Mouse (Mus musculus) frontal cortex, adult 2 months (tissue): ENCODE results near the gene Ccdc182. TPM values are rescaled to one million over a fixed set of nuclear protein-coding genes. Genes with fewer than 3 reads are reported as not detected.

Experiments used
- DNase-seq, 2 experiments: peaks; one replicate each; pipeline ENCODE4 v3.0.0; 2022; ENCODE audit warnings: low spot score in 1 of 2; ENCODE audit errors: extremely low spot score in 1 of 2
- polyA plus RNA-seq: library from polyadenylated mRNA; depleted of rRNA; stranded (reverse); fragments of >200 nt; gene quantifications from 2 replicates; pipeline ENCODE4 v1.2.3, GENCODE M21; 2012; rRNA removed

Gene Ccdc182
- not detected in 2 replicates for polyA plus RNA-seq

DNA sequence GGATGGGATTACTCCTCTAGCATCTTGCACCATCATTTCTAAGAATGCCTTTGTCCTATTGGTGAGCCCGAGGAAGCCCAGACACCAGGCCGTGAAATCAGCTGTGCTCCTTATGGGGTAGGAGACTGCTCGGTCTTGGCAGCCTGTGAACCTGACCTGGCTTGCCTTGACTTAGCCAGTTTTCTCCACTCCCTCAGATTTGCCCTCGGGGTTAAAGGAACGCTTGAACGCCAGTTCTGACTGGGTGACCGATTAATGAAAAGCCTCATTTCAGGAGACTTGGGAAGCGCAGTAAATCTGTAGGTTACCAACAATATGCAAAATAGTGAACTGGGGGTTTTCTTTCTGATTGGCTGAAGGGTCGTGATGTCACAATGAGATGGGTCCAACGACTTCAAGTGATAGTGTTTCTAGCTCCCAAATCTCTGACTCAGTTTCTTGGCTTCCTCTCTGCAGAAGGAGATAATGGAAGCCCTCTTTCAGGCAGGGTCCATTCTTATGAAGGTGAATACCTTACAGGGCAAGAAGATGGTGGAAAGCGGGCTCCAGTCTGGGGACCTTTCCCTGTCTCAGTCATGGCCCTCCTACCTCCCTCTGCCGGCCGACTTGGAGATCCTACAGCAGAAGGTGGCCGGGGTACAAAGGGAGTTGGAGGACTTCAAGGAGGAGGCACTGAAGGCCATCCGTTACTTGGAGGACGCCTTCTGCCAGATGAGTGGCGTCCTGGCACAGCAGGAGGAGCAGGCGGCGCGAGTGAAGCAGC lies at the start of gene Ccdc182:
TSS of gene Ccdc182 (plus strand) at position 428 of the 763 bp plus-strand sequence.
- no peak for DNase-seq

DNA sequence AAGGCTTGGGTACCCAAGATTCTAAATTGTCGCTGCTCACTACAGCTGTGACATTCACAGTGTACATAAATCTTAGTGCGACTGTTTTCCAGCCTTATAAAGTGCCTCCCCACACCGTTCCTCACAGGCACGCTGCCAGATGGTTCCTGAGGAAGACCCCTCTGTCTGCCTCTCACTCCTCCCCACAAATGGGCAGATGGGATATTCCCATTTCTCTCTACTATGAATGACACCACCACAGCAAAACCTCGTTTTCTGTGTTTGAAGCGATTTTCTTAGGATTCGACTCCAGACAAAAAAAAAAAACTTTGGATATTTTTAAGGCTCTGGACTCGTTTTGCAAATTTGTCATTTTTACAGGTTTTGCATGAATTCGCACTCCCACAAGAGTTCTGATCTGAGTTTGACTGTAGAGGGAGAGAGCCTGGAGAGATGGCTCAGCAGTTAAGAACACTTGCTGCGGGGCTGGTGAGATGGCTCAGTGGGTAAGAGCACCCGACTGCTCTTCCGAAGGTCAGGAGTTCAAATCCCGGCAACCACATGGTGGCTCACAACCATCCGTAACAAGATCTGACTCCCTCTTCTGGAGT lies 48.2 kb upstream of the Ccdc182 start:
- DNase-seq, result peak; percentile 41 to 70

DNA sequence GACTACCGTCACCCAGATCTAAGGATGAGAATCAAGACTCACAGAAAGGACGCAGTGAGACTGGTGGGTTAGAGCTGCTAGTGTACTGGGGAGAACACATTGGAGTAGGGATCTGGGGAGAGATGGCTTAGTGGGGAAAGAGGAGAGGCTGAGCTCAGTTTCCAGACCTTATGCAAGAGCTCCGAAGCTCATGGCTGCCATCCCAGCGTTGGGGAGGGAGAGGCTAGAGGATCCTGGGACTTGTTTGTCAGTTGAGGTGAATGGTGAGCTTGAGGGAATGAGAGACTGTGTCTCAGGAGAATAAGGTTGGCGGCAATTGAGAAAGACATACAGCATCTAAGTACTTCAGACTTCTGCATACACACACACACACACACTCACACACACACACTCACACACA lies 45.2 kb upstream of the Ccdc182 start:
- no peak for DNase-seq

DNA sequence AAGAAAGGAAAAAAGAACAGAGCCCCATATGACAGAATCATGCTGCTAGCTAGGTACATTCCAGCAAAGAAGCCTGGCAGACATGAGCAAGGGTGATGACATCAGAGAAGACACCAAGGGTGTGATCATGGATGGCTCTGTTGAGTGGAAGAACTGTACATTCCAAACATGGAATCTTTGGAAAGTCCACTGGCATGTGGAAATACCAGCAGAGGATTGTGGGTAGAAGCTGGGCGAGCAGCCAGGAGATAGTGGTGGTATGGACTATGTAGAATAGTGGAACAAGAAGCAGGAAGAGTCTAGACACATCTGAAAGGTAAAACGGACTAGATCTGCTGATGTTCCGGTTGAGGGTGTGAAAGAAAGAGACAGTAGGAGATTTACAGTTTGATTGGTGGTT lies 43.3 kb upstream of the Ccdc182 start:
- no peak for DNase-seq

DNA sequence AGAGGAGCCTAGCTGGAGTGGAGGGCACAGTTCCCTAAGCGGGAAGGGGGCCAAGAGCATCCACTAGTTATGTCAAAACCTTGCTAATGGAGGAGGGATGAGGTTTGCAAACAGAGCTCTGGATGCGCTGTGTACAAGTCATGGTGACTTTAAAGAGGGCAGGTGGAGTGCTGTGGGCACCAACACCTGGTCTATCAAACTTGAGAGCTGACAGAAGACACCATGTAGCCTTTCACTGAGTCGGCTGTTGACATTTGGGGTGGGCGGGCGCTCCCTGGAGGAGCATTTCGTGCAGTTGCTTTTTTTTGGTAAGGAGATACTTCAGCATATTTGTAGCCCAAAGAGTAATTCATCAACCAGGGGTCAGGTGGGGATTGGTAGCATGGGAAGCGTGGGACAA lies 42.6 kb upstream of the Ccdc182 start:
- no peak for DNase-seq

DNA sequence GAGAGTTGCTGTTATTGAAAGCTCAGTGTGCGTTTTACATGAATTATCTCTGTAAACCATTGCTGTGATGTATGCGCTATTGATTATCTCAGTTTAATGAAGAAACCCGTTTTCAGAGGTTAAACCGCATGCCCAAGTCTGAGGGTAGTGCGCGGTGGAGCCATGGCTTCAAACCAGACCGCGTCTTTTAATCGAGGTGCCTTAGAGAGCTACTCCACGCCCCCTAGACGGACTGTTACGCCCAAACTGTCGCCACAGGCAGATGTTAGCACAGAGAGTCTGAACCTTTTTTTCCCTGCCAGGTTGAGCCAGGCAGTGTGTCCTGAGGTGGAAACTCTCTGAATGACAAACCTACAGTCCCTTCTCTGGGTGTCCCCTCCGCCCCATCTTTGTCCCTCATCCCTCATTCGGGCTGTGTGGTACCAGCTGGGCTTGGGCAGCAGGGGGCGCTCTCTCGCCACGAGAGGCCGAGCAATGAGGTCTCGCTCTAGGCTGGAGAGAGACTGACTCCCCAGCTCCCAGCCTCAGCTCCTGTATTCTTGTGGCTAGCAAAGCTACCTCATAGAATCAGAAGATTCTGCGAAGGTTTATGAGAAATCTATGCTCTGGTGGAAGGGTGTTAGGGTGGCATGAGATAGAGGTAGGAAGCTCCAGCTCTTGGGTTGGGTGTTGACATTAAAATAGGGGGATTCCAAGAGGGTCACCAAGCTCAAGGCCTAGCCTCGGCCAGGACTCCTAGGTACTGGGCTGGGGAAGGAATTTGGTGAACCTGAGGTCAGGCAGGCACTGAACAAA lies 41.7 kb upstream of the Ccdc182 start:
- peak; percentile 23 to 89 for DNase-seq

DNA sequence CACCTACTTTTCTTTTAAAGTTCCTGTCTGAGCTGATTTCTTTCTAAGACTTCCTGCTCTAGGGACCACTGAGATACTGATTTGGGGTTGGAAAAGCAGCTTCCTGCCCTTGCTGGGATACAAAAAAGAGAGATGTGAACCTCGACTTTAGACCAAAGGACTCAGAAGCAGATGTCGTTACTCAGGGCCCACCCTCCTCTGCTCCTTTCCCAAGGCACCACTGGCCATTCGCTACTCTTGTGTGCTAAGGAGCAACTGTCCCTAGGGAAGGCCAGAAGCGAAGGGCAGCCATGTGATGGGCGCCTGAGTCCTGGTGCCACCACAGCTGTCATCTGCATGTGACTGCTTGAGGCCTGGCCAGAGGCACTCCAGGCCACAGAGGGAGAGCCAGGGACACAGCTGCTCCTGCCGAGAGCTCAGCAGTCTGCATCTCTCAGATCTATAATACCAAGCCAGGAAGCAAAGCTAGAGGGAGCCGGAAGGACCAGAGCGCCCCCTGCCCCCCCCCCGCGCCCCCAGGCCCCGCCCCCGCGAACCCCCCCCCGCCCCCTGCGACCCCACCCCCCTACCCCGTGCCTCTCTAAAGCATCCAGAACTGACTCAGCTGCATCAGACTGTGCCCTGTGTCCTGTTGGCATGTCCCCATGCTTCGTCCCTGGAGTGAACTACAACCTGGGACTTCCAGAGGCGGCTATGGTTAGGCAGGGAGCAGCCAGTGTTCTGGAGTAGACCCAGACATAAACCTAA lies 40.9 kb upstream of the Ccdc182 start:
- DNase-seq, result no peak

DNA sequence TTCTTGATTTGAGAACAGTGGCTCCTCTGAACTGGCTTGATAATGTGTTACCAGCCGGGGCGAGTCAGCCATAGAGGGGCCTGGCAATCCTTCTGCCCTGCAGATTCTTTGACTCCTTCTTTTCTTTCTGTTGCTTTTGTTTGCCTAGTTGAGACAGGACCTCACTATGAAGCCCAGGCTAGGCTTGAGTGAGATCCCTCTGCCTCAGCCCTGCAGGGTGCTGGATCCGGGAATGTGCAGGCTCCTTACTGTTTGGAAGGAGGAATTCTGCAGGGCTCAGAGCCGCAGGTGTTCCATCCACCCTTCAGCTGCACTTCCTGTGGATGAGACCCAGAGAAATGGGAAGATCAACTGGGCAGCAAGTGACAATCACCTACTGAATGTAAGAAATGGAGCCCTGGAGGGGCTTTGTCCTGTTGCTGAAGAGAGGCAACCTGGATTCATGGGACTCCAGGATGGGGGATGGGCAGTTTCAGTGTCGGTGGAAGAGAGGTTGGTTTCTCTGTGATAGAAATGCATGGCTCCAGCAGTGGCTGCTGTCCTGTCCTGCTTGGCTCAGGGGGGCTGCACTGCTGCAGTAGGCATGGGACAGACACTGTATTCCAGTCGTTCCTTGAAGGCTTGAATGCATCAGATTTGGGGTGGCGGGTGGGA lies 40.2 kb upstream of the Ccdc182 start:
- DNase-seq, result no peak

DNA sequence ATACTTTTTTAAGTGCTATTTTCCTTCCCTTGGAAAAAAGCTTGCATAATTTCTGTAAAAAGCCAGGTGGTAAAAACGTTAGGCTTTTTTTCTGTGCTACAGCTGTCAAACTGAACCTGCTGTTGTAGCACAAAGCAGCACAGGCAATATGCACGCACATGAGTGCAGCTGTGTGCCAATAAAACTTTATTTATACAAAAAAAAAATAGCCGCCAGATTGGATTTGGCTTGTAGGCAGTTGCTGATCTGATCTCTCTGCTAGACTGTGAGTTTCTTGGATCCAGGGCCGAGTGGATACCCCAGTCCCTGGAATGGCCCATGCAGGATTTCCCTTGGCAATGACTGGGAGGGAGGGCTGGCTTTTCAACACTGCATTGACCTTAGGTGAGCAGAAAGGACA lies 36.2 kb upstream of the Ccdc182 start:
- DNase-seq, result no peak

DNA sequence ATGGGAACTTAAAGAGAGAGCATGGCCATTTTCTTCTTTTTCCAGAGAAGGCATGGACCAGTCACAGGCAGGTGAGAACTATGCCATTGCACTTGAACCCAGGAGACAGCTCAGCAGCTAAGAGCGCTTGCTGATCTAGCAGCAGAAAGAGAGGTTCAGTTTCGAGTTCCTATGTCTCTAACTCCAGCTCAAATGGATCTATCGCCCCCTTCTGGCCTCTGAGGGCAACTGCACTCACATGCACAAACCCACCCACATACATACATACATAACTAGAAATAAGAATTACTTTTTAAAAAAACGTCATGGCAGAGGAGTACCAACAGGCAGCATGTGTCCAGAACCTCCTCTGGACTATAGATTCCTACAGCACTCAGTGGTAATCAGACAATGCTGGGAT lies 35.6 kb upstream of the Ccdc182 start:
- no peak for DNase-seq

DNA sequence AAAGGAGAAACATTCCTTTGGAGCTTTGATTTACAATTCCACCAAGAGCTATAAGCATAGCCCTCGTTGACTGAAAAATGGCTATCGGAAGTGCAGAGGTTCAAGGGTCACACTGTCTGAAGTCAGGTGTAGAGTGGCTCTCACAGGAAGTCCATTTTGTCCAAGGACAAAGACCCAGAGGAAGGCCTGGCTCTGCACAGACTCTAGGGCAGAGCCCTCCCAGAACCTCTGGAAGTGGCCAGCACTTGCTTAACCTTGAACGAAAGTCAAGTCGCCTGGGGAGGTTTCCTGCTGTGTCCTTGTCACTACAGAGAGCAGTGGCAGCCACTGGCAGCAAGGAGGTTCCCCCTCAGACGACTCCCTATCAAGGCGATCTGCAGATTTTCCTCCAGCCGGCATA lies 33.4 kb upstream of the Ccdc182 start:
- no peak for DNase-seq

DNA sequence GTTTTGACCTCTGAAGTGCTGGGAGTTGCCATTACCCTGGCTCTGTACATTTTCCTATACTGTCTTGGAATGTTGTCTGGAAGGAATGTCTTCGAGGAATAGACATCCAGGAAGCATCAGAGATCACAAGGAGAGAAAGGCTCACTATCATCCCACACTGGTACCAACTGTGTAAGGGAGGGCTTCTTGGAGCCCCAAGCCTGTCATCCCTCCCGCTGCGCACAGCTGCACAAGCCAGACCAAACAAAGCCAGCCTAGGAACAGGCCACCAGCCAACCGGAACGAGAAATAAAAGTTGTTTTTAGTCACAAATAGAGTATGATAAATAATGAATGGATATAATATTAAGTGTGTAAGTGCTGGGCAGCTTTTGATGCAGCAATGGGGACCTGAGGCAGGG lies 29.0 kb upstream of the Ccdc182 start:
- DNase-seq, result no peak

DNA sequence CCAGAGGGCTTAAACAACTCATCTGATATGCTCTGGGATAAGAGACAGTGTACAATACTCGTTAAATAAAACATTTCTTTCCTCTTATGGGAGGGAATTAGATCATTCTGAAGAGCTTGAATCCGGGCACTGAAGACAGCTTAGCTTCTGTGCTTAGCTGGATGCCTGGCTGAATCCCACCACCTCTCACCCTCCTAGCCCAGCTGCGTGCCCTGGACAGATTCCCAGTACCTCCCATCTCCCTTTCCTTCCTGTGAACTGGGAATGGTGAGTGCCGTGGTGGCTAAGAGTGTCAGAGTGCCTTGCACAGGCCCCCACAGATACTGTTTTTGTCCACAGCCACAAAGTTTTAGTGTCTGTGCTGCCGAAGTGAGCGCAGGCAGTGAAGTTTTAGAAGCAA lies 27.5 kb upstream of the Ccdc182 start:
- DNase-seq, result no peak

DNA sequence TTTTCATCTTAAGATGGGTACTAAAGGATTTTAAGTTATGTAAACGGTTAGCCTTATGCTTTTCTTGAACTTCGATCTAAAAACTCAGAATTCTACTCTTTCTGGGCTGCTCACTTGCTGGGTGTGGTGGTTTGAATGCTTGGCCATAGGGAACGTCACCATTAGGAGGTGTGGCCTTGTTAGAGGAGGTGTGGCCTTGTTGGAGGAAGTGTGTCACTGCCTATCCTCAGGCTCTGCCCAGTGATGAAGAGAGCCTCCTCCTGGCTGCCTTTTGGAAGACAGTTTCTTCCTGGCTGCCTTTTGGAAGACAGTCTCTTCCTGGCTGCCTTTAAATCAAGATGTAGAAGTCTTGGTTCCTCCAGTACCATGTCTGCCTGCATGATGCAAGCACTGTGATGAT lies 22.0 kb upstream of the Ccdc182 start:
- no peak for DNase-seq

DNA sequence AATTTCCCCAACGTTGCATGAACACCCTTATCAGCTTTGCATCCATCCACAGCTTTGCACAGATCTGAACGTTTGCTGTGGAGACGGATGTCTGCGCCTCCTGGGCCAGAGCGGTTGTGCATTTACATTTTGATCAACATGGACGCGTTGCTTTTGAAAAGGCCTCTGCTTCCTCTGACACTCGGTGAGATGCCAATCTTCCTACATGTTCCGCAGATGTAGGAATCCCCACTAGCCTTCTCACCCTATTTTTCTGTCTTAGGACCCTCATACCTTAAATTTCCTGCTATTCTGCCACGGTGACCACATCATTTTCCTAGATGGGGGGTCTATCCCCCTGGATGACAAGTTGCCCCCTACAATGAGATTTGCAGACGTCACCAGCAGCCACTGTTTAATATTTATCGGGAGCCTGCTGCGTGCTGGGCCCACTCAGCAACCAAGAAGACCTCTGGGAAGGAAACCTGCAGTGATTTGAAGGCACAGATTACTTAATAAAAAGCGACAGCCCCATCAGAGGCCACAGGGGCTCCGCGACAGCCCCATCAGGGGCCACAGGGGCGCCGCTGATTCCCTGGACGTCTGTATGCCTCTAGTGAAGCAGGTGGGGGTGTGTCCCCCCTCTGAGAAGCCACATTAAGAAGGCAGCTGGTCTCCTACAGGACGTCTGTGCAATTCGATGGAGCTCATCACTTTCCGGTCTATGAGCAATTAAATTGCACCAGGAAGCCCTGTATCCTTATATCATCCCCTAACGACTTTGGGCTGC lies 19.6 kb upstream of the Ccdc182 start:
- DNase-seq, result no peak

DNA sequence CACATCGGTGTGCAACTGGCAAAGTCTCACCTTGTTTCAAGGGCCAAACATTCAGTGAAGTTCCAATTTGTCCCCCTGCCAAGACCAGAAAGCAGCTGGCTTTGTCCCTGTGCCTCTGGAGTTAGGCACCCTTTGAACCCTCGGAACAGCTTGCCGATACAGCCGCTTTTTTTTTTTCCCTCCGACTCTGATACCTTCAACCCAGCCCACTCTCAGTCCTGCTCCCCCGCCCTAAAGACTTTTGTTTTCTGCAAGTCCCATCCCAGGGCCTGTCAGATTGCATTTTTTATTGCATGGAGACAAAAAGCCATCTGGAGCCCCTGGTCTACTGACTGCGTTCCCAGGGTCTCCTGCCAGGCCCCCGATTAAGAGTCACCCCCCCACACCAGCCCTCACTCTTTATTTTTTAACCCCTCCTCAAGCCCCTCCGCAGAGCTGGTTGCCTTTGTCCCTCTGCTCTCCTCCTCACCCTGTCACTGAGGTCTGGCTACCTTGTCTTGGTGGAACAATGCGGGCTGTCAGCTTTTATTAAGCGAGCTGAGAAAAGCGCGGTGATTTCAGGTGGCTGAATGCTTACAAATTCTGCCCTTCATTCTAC lies 18.9 kb upstream of the Ccdc182 start:
- no peak for DNase-seq

DNA sequence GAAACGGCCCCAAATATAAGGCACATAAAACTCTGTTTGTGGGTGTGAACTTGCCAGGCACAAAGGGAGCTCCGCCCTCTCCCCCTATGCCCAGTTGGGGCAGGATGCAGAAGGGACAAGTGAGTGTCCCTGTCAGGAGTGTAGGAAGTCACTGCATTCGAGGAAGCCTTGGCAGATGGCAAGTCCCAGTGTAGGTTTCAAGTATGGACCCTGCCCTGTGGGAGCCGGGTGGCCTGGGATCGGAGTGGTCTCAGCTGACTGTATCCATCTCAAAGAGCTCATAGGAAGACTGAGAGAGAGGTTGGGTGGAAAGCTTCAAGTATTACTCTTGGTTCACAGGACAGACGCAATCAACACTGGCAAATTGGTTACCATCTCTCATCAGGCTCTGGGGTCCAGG lies 17.9 kb upstream of the Ccdc182 start:
- DNase-seq, result no peak

DNA sequence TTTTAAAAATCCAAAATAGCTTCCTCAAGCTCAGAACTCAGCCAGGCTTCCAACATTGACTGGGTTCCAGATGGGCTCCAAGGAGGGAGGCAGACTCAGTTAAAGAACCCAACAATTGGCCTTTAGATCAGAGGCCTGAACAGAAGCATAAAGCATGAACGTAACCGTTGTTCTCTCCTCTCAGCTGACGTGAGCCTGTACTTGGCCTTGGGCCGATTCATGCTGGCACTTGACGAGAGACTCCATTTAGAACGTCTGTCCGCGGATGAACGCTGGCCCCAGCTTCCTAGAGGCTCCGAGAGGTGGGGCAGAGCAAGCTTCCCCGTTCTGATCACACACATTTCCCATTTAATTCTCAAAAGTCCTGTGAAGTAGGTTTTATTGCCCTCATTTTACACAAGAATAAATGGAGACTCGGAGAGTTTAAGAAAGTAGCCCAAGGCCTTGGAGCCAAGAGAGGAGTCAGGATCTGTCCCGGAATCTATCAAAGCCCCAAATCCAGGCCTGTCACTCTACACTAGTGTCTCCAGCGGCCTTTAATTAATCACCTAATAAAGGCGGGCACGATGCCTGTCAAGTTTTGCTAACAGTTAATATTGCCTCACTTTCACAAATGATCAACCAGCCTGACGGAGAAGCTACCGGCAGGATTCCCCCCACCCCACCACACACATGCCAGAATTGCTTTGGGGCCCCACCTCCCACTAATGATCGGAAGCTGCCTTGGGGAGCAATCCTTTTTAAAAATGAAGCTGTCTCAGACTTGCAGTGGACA lies 17.1 kb upstream of the Ccdc182 start:
- DNase-seq, result peak; percentile 3 to 48

DNA sequence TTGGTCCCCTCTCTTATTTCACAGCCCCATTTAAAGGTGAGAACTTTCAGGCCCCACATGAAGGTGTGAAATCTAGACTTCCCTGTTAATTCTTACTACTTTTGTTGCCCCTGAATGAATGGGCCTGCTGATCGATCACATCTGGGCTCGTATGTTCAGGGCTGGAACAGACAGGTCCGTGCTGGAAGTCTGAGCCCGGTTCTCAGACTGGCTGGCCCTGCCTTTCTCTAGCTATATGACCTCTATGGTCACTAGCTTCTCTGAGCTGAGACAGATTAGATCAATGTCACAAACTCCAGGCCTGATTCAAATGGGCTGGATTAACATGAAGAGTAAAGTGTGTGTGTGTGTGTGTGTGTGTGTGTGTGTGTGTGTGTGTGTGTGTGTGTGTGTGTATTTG lies 14.9 kb upstream of the Ccdc182 start:
- no peak for DNase-seq
